Mouse (Mus musculus) hindbrain, embryonic 16.5 days (tissue): ENCODE data around the gene Wsb1. TPM values are rescaled to one million over a fixed set of nuclear protein-coding genes. Genes with fewer than 3 reads are reported as not detected.

Source experiments
- ATAC-seq: fragments of 200-750 bp; cut with Nextera tagmentation; 2 replicates; pipeline ENCODE4 v1.8.0; 2017; ENCODE audit warnings: moderate TSS enrichment, moderate library complexity
- H3K27ac ChIP-seq: fragments of 300-500 bp; sonication (generic); 2 replicates; pipeline ENCODE4 v1.5.1; 2014; ENCODE audit warnings: low read depth, mild to moderate bottlenecking, control low read depth, low read length, moderate library complexity
- H3K27me3 ChIP-seq: fragments of 300-500 bp; sonication (generic); replicated peaks from 2 replicates; pipeline ENCODE4 v1.6.1; 2014; ENCODE audit warnings: low read length; ENCODE audit not compliant: control insufficient read depth, insufficient read depth
- H3K36me3 ChIP-seq: fragments of 300-500 bp; sonication (generic); 2 replicates; pipeline ENCODE4 v1.6.1; 2014; ENCODE audit warnings: mild to moderate bottlenecking, low read length, moderate library complexity, mixed read lengths; ENCODE audit not compliant: control insufficient read depth, insufficient read depth
- H3K4me1 ChIP-seq: fragments of 300-500 bp; sonication (generic); 2 replicates; pipeline ENCODE4 v1.6.1; 2014; ENCODE audit warnings: low read depth, low read length; ENCODE audit not compliant: control insufficient read depth, insufficient read depth
- H3K4me2 ChIP-seq: fragments of 300-500 bp; sonication (generic); 2 replicates; pipeline ENCODE4 v1.6.1; 2014; ENCODE audit warnings: mild to moderate bottlenecking, low read length, control low read depth, moderate library complexity
- H3K4me3 ChIP-seq: fragments of 300-500 bp; sonication (generic); 2 replicates; pipeline ENCODE4 v1.5.1; 2014; ENCODE audit warnings: mild to moderate bottlenecking, low read length, control low read depth, moderate library complexity
- H3K9ac ChIP-seq: fragments of 300-500 bp; sonication (generic); 2 replicates; pipeline ENCODE4 v1.6.1; 2014; ENCODE audit warnings: low read depth, mild to moderate bottlenecking, control low read depth, low read length, moderate library complexity
- H3K9me3 ChIP-seq: fragments of 300-500 bp; sonication (generic); 2 replicates; pipeline ENCODE4 v1.6.1; 2014; ENCODE audit warnings: mild to moderate bottlenecking, low read length, moderate library complexity; ENCODE audit not compliant: control insufficient read depth
- WGBS: fragments of 180-500 bp; shearing (Covaris S2); extraction: QIAGEN DNeasy Blood & Tissue Kit; methylation state at CpG from one replicate; pipeline ENCODE4 v1.1.7; 2014; 5-methylcytosine and 5-hydroxymethylcytosine counted together
- polyA plus RNA-seq: library from polyadenylated mRNA; unstranded; fragments of >200 nt; fragmentation: Nextera tagmentation; extraction: Ambion mirVana; gene quantifications from 2 replicates; pipeline ENCODE4 v1.2.1, GENCODE M21; 2015

The Wsb1 gene
- polyA plus RNA-seq, 1 experiment from 2014 or later = 380 TPM

DNA sequence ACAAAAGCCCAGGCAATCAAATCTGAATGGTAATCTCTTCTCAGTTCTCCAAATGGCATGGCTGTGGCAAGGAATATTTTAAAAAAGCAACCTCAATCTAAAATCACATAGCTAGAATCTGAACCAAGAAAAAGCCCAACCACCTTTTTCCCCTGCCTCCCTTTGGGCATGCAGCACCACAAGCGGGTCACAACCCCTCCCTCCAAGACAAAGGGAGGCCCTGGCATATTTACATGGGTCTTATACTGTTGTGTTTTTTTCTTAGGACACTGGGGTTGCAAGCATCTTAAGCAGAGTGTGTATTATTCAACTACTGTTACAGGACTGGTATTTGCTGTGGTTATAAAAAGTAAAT lies 16.1 kb downstream of the Wsb1 start:
- WGBS = 9% methylated on average over 1 of the region's 1 CpGs
- Histone ChIP-seq H3K36me3 (peaks cover 39% of the 10 kb centered on the region), H3K9ac (no peak overlapping the region), H3K4me2 (no peak overlapping the region), H3K27me3 (no peaks in the 10 kb centered on the region), H3K4me3 (no peak overlapping the region), H3K4me1 (no peaks in the 10 kb centered on the region), H3K27ac (peak overlapping the region; percentile 59), H3K9me3 (no peaks in the 10 kb centered on the region)
- no peak for ATAC-seq

DNA sequence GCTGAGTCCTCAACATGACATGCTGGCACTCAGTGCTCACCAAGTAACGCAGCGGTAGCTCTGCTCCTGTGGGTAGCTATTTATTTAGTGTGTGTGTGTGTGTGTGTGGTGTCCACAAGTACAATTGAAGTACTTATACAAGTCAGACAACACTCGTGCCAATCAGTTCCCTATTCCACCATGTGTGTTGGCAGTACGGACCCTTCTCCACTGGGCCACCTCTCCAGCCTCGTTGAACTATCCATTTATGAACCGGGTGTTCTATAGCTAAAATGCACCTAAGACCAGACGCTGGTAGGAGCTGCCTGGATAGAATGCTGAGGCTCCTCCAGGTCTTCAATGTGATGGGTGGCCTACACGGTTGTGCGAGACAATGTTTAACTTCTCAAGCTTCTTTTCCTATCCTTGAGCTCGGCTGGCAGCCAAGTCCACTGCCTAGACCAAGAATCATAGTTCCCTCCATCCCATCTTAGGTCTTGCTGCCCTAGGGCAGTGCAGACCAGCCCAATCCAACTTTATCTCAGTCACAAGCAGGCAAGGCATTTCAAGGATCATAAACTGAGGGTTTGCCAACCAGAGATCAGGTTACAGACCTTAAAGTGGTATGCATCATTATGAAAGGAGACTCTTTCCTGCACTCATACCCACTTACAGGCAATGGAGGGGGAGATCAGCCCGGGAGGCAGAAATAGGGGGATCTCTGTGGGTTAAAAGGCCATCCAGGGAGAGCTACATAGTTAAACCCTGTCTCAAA lies 16.6 kb downstream of the Wsb1 start:
- Histone ChIP-seq H3K4me1 (no peaks in the 10 kb centered on the region), H3K36me3 (peaks cover 37% of the 10 kb centered on the region), H3K27ac (peak overlapping the region; percentile 59), H3K4me3 (no peak overlapping the region), H3K9ac (no peak overlapping the region), H3K4me2 (no peak overlapping the region), H3K9me3 (no peaks in the 10 kb centered on the region), H3K27me3 (no peaks in the 10 kb centered on the region)
- no peak for ATAC-seq
- 89% methylated on average over 11 of the region's 11 CpGs for WGBS

DNA sequence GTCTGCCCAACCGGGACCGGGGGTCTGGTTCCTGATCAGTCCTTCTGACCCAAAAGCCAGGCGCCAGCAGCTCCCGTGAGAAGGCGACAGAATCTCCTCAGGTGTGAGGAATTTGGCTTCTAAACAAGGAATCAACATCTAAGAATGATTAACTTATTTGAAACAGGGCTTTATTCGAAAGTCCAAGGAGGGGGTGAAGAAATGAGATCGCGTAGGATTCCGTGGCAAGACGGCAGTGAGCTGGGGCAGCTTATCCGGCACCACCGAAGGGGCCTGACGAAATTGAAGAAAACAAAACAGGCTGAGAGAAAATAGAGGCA lies 24.3 kb downstream of the Wsb1 start:
- H3K4me2 ChIP-seq = no peak overlapping the region
- no peaks in the 10 kb centered on the region for H3K27me3 ChIP-seq
- H3K36me3 ChIP-seq = no peaks in the 10 kb centered on the region
- WGBS = 89% methylated on average over 13 of the region's 13 CpGs
- H3K4me1 ChIP-seq = peaks cover 6% of the 10 kb centered on the region
- no peak overlapping the region for H3K4me3 ChIP-seq
- no peaks in the 10 kb centered on the region for H3K9me3 ChIP-seq
- ATAC-seq = no peak
- no peak overlapping the region for H3K27ac ChIP-seq
- no peak overlapping the region for H3K9ac ChIP-seq

DNA sequence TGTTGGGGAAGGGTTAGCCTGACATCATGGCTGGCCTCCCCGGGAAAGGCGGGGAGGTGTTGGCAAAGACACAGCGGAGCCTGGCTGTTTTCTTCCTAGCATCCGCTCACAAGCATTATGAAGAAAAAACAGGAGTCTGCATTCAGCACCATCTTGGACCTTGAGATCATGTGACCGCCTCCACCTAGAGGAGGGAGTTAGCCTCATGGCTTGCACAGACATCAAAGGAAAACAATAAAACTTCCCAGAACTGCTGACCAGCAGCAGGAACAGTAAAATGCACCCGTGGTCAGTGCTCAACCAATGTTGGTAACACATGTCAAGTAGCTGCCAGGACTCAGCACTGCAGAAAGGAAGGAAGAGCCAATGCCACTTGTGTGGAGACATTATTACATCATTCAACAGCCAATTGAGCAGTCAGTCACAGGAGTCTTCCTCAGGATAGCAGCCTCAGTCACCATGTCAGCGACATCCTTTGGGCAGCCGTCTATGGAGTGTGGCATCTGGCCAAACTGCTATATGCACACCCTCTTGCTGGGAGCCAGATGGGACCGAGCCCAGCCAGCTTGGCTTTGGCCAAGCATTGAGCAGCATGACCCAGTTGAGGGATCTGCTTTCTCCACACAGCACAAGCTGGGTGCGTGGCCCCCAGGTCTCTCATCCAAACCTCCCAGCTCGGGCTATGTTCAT lies 24.8 kb downstream of the Wsb1 start:
- peak; percentile 81 for ATAC-seq
- Histone ChIP-seq H3K4me3 (no peak overlapping the region), H3K9me3 (no peaks in the 10 kb centered on the region), H3K4me1 (peaks cover 6% of the 10 kb centered on the region), H3K27me3 (no peaks in the 10 kb centered on the region), H3K4me2 (no peak overlapping the region), H3K9ac (no peak overlapping the region), H3K36me3 (no peaks in the 10 kb centered on the region), H3K27ac (no peak overlapping the region)
- WGBS = 64% methylated on average over 11 of the region's 11 CpGs

DNA sequence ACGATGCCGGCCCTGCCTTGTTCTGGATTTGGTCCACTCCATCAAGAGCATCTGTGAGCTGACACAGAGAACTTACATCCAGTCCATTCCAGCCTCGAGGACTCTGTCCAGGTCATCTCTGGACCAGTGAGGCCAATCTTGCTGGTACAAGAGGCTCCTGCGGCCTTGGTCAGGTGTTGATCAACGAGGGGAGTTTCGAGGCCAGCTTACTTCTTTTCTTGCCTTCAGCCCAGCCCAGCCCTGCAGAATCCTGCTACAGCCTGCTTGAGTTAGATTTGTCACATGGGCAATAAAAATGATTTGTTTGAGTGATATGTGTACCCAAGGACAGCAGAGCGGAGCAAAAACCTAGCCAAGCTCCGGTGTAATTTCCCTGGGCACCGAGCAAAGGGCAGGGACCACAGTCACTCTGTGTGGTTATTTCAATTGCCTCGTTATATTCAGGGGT lies 25.4 kb downstream of the Wsb1 start:
- Histone ChIP-seq H3K9me3 (no peaks in the 10 kb centered on the region), H3K9ac (no peak overlapping the region), H3K4me3 (no peak overlapping the region), H3K27me3 (no peaks in the 10 kb centered on the region), H3K27ac (no peak overlapping the region), H3K4me2 (no peak overlapping the region), H3K36me3 (no peaks in the 10 kb centered on the region), H3K4me1 (peaks cover 6% of the 10 kb centered on the region)
- no peak for ATAC-seq
- 82% methylated on average over 10 of the region's 10 CpGs for WGBS

DNA sequence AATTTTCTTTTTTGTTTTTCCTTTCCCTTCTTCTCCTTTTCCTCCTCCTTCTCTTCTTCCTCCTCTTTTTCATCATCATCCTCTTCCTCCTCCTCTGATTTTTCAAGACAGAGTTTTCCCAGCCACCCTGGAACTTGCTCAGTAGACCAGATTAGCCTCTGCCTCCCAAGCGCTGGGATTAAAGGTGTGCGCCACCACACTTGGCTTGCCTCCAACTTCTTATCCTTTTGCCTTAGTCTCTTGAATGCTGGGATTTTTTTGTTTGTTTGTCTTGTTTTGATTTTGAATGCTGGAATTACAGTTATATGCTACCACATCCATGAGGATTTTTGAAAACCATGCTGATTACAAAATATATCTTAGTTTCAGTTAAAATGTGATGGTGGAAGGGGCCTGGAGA lies 26.4 kb downstream of the Wsb1 start:
- H3K27ac ChIP-seq = no peak overlapping the region
- H3K36me3 ChIP-seq = no peaks in the 10 kb centered on the region
- no peaks in the 10 kb centered on the region for H3K27me3 ChIP-seq
- 88% methylated on average over 2 of the region's 2 CpGs for whole genome bisulfite sequencing
- H3K9me3 ChIP-seq = no peaks in the 10 kb centered on the region
- H3K4me2 ChIP-seq = no peak overlapping the region
- no peak overlapping the region for H3K9ac ChIP-seq
- no peak for ATAC-seq
- no peak overlapping the region for H3K4me3 ChIP-seq
- H3K4me1 ChIP-seq = peaks cover 6% of the 10 kb centered on the region

DNA sequence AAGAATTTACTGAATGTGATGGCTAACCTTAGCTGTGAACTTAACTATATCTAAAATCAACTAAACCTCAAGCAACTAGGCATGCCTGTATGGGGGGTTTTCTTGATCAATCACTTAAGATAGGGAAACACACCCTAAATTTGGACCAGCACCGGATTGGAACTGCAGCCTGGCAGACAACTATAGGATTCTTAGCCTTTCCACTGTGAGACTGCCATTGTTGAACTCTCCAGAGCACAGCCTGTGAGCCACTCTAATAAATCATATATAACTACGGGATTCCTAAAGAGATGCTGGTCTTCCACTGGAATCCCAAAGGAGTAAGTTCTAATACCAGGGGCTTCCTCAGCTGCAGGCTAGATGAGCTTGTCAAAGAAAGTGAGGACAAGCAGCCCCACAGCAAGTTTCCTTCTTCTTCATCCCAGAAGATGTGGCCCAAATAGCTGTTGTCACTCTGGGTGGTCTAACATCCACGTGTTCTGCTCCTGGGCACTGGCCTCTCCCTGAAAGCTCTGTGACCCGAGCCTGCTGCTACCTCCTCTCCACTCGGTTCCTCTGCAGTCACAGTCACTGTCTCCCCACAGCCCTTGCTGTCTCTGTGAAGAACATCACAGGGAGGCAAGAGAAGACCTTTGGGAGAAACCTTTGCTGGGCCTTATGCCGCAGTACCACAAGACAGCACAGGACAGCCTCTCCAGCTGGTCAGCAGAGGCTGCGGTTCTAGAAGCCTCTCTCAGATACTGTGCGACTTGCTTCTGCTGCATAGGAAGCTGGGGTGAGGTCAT lies 28.9 kb downstream of the Wsb1 start:
- Histone ChIP-seq H3K9ac (no peak overlapping the region), H3K4me2 (no peak overlapping the region), H3K9me3 (no peaks in the 10 kb centered on the region), H3K27ac (no peak overlapping the region), H3K4me1 (peaks cover 6% of the 10 kb centered on the region), H3K36me3 (no peaks in the 10 kb centered on the region), H3K4me3 (no peak overlapping the region), H3K27me3 (no peaks in the 10 kb centered on the region)
- no peak for ATAC-seq
- 68% methylated on average over 8 of the region's 8 CpGs for WGBS

DNA sequence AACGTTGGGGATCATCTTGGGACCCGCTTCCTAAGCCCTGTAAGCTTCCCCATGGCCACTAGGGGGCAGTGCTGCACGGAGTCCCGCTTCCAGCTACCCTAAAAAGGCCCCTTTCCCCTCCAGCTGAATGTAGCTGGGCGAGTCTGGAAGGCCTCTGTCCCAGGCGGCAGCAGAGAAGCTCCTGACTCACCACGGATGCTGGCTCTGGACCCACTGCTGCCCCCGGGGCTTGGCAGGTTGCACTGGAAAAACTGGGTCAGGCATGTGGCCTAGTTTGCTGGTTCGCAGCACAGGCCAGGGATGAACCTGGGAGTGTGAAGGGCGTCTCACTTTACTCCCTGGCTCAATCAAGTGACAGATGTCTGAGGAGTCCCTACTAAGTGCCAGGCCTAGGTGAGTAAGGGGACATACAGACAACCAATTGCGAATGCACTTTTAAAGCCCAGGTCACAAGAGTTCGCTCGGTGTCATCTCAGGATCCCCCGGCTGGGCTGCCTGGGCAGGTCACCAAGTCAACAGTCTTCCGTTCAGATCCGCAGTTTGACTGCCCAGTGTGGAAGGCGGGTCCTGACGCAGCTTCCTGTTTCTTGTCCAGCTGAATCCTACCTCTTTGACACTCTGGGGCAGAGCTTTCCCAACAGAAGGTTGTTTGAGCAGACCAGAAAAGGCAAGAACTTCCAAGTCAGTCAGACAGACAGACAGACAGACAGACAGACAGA lies 29.8 kb downstream of the Wsb1 start:
- Histone ChIP-seq H3K4me2 (peak overlapping the region; percentile 3; the same call in 1 of the 2 replicates), H3K9ac (peak overlapping the region; percentile 22; the same call in 1 of the 2 replicates), H3K27ac (no peak overlapping the region), H3K4me3 (no peak overlapping the region), H3K9me3 (no peaks in the 10 kb centered on the region), H3K4me1 (peaks cover under 1% of the 10 kb centered on the region), H3K36me3 (no peaks in the 10 kb centered on the region), H3K27me3 (no peaks in the 10 kb centered on the region)
- WGBS = 43% methylated on average over 18 of the region's 18 CpGs
- peak; percentile 79 for ATAC-seq
